26 mouse cellular contexts compared by ENCODE assay signal in genomic region chr4:57073174-57073573, GRCm38 (mm10).
DNase-seq lines count a peak whose midpoint lies in the region; ATAC-seq and TF ChIP-seq lines count a peak whose summit lies in the region.
"Had no signal": no experiment of that assay in that cellular context is flagged by ENCODE, and none has a peak within 500 bp of the region (broad histone marks: within the 10 kb centered on the region; RNA-seq: fewer than 3 reads in every experiment).

No protein-coding gene starts in this region.

- no peaks in the 10 kb centered on the region for H3K36me3 ChIP-seq in lung, embryonic 14.5 days (ENCODE audit: insufficient read depth)
- H3K36me3 ChIP-seq in kidney, adult 2 months (ENCODE audit: control insufficient read depth, insufficient read depth, low read length): no peaks in the 10 kb centered on the region
- no peaks in the 10 kb centered on the region for H3K36me3 ChIP-seq in kidney, embryonic 15.5 days
- 0 out of 2 replicates have a peak, but pooled peaks cover 2% of the 10 kb centered on the region for H3K36me3 ChIP-seq in midbrain, embryonic 16.5 days (ENCODE audit: control insufficient read depth, insufficient read depth, low read length)
- H3K36me3 ChIP-seq: hindbrain, embryonic 10.5 days; hindbrain, embryonic 15.5 days; liver, embryonic 15.5 days; midbrain, embryonic 13.5 days had no signal

- no peak for ATAC-seq in lung, embryonic 14.5 days (ENCODE audit: insufficient read depth)
- no peak for ATAC-seq in kidney, embryonic 15.5 days (replicated peaks; ENCODE audit: low FRiP score)
- no peak for ATAC-seq in midbrain, embryonic 16.5 days
- ATAC-seq: CD4-positive, CD25-positive, alpha-beta regulatory T cell, adult 4 months; forebrain, embryonic 14.5 days; inflammation-experienced regulatory T-cells, adult 6 months; midbrain, embryonic 13.5 days had no signal

- no peak for TF ChIP-seq CTCF in lung, embryonic 14.5 days (IDR thresholded peaks at IDR 0.05; ENCODE audit: low read depth)
- TF ChIP-seq CTCF in kidney, adult 2 months (conservative IDR thresholded peaks at IDR 0.05; ENCODE audit: insufficient read depth, insufficient read length, low read depth, low read length): no peak

- TF ChIP-seq POLR2A in kidney, adult 2 months (IDR thresholded peaks at IDR 0.05; ENCODE audit: low read depth, low read length): no peak

- no peaks in the 10 kb centered on the region for H3K9me3 ChIP-seq in lung, embryonic 14.5 days (ENCODE audit: low read depth, low read length)
- H3K9me3 ChIP-seq in kidney, embryonic 15.5 days (replicated peaks): no peaks in the 10 kb centered on the region
- H3K9me3 ChIP-seq in midbrain, embryonic 16.5 days (replicated peaks; ENCODE audit: control insufficient read depth, low read length, poor library complexity, severe bottlenecking): no peaks in the 10 kb centered on the region
- H3K9me3 ChIP-seq: hindbrain, embryonic 10.5 days; hindbrain, embryonic 15.5 days; liver, embryonic 15.5 days; midbrain, embryonic 13.5 days had no signal

- H3K27me3 ChIP-seq in lung, embryonic 14.5 days (ENCODE audit: insufficient read depth, low read length): no peaks in the 10 kb centered on the region
- H3K27me3 ChIP-seq in kidney, adult 2 months (replicated peaks; ENCODE audit: control insufficient read depth, insufficient read depth, low read length): no peaks in the 10 kb centered on the region
- H3K27me3 ChIP-seq in kidney, embryonic 15.5 days: no peaks in the 10 kb centered on the region
- no peaks in the 10 kb centered on the region for H3K27me3 ChIP-seq in midbrain, embryonic 16.5 days (ENCODE audit: control insufficient read depth, insufficient read depth, low read depth, low read length)
- H3K27me3 ChIP-seq: hindbrain, embryonic 15.5 days; liver, embryonic 15.5 days; midbrain, embryonic 13.5 days had no signal

- peak; percentile 21 for DNase-seq in lung, embryonic 14.5 days
- DNase-seq in lung, postnatal 36 days: no peak
- peak; percentile 70 for DNase-seq in kidney, adult 2 months
- peak; percentile 43 to 59 for DNase-seq in kidney, postnatal 25 days
- DNase-seq in spleen, adult 18-20 months: no peak
- DNase-seq in testis, postnatal 14 days (ENCODE audit: low spot score): no peak
- DNase-seq: adrenal gland, postnatal 14 days; cerebellum, adult 11 months; cerebellum, adult 9-10 months; cerebellum, postnatal 36 days; gastrocnemius, postnatal 14 days; heart, postnatal 14 days; right cerebral cortex, postnatal 14 days; thymus, adult 2 months; thymus, postnatal 36 days had no signal

- no peaks in the 10 kb centered on the region for H3K4me1 ChIP-seq in lung, embryonic 14.5 days (ENCODE audit: insufficient read depth)
- H3K4me1 ChIP-seq in kidney, adult 2 months (ENCODE audit: control insufficient read depth, insufficient read depth, low read length): 0 out of 2 replicates have a peak, but pooled peaks cover 5% of the 10 kb centered on the region
- H3K4me1 ChIP-seq in kidney, embryonic 15.5 days: peaks cover 11% of the 10 kb centered on the region; the same call in 1 of the 2 replicates
- peaks cover 5% of the 10 kb centered on the region; the same call in 1 of the 2 replicates for H3K4me1 ChIP-seq in midbrain, embryonic 16.5 days (ENCODE audit: control insufficient read depth, insufficient read depth, low read length)

- H3K4me3 ChIP-seq in lung, embryonic 14.5 days (ENCODE audit: low read depth, low read length): no peak overlapping the region
- no peak overlapping the region for H3K4me3 ChIP-seq in kidney, adult 2 months (ENCODE audit: insufficient read depth, low read depth, low read length)
- H3K4me3 ChIP-seq in kidney, embryonic 15.5 days (replicated peaks): no peak overlapping the region
- H3K4me3 ChIP-seq in midbrain, embryonic 16.5 days (ENCODE audit: low read depth, low read length): no peak overlapping the region
- H3K4me3 ChIP-seq: hindbrain, embryonic 10.5 days; hindbrain, embryonic 15.5 days; liver, embryonic 15.5 days; midbrain, embryonic 13.5 days had no signal

- no peak overlapping the region for H3K9ac ChIP-seq in lung, embryonic 14.5 days
- H3K9ac ChIP-seq in kidney, embryonic 15.5 days: no peak overlapping the region
- no peak overlapping the region for H3K9ac ChIP-seq in midbrain, embryonic 16.5 days (ENCODE audit: low read depth, low read length)
- H3K9ac ChIP-seq: hindbrain, embryonic 15.5 days; liver, embryonic 15.5 days; midbrain, embryonic 13.5 days had no signal

- H3K27ac ChIP-seq in lung, embryonic 14.5 days (ENCODE audit: low read depth): no peak overlapping the region
- peak overlapping the region; percentile 48; the same call in 1 of the 2 replicates for H3K27ac ChIP-seq in kidney, adult 2 months (ENCODE audit: insufficient read depth, low read depth, low read length)
- peak overlapping the region; percentile 54; the same call in 1 of the 2 replicates for H3K27ac ChIP-seq in kidney, embryonic 15.5 days
- no peak overlapping the region for H3K27ac ChIP-seq in midbrain, embryonic 16.5 days (ENCODE audit: low read length)
- H3K27ac ChIP-seq: hindbrain, embryonic 10.5 days; hindbrain, embryonic 15.5 days; liver, embryonic 15.5 days; macrophage; midbrain, embryonic 13.5 days; stomach, postnatal 0 days had no signal

- 65% methylated on average over 14 of the region's 14 CpGs for WGBS in lung, embryonic 14.5 days
- 33% methylated on average over 14 of the region's 14 CpGs for WGBS in kidney, adult 2 months
- 73% methylated on average over 14 of the region's 14 CpGs for WGBS in kidney, embryonic 15.5 days
- 94% methylated on average over 14 of the region's 14 CpGs for WGBS in midbrain, embryonic 16.5 days

- no peak overlapping the region for H3K4me2 ChIP-seq in lung, embryonic 14.5 days
- H3K4me2 ChIP-seq in kidney, embryonic 15.5 days: 0 out of 2 replicates have a peak overlapping the region, but pooled peaks have one; percentile 25
- H3K4me2 ChIP-seq in midbrain, embryonic 16.5 days (ENCODE audit: low read length): no peak overlapping the region
- H3K4me2 ChIP-seq: hindbrain, embryonic 15.5 days; liver, embryonic 15.5 days; midbrain, embryonic 13.5 days had no signal

Comparison
In these comparisons a context has a peak if more than half of its experiments do, and no peak if none do; other contexts are left out.
1. DNase-seq: peak in lung, embryonic 14.5 days (single experiment), kidney, adult 2 months (single experiment) and kidney, postnatal 25 days (2 of 2); none in lung, postnatal 36 days (single experiment), spleen, adult 18-20 months (0 of 2) and testis, postnatal 14 days (single experiment).
2. H3K27ac ChIP-seq: peak in kidney, adult 2 months (single experiment) and kidney, embryonic 15.5 days (single experiment); none in lung, embryonic 14.5 days (single experiment) and midbrain, embryonic 16.5 days (single experiment).